Mouse (Mus musculus): ENCODE measurements around the gene Ncapd2. TPM values are rescaled to one million over a fixed set of nuclear protein-coding genes. Genes with fewer than 3 reads are reported as not detected.

Gene Ncapd2
- total RNA-seq, 2 experiments from 2014 or later = 8.0 to 13.7 TPM

- intact Hi-C loops (cut with DNase I) = no loop called here
- DNase-seq = peak; percentile 87 to 90
Measured at GRCm38 (mm10) chr6:125215148-125215954, 23.9 kb upstream of the Ncapd2 start, which contains the start of gene Vamp1. Gene Vamp1, plus strand, starts transcription at chr6:125215551.

- intact Hi-C loops (cut with DNase I) = no loop called here
- no peak for DNase-seq
Measured at GRCm38 (mm10) chr6:125213715-125214114, 22.2 kb upstream of the Ncapd2 start.

GRCm38 (mm10) chr6:125213129-125213528 is 21.6 kb upstream of the Ncapd2 start:
- no peak for DNase-seq
- intact Hi-C loops (cut with DNase I) = no loop called here

- intact Hi-C loops (cut with DNase I) = no loop called here
- DNase-seq = no peak
Measured at GRCm38 (mm10) chr6:125212621-125213020, 21.1 kb upstream of the Ncapd2 start.

- intact Hi-C loops (cut with DNase I) = no loop called here
- DNase-seq = no peak
Measured at GRCm38 (mm10) chr6:125210436-125210835, 18.9 kb upstream of the Ncapd2 start.

DNA sequence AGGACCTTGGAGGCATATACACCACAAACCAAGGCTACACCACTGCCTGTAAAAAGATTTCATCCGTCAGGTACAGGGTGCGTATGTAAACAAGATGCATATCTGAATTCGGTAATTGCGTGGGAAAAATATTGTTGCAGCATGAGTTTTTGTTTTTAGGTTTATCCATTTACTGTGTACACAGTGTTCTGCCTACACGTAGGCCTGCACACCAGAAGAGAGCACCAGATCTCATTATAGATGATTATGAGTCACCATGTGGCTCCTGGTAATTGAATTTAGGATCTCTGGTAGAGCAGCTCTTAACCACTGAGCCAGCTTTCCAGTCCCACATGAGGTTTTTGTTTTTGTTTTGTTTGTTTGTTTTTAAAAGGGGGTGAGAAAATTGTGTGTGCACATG is 5.7 kb upstream of the Ncapd2 start:
- no peak for DNase-seq
- intact Hi-C loops (cut with DNase I) = no loop called here

- no peak for DNase-seq
Measured at GRCm38 (mm10) chr6:125196301-125196700, 4.8 kb upstream of the Ncapd2 start.

GRCm38 (mm10) chr6:125195541-125196075 is 4.1 kb upstream of the Ncapd2 start:
- no peak for DNase-seq
- intact Hi-C loops (cut with DNase I) = no loop called here

More at GRCm38 (mm10) chr6:125196301-125196700, 4.8 kb upstream of the Ncapd2 start:
- intact Hi-C loops (cut with DNase I) = no loop called here

DNA sequence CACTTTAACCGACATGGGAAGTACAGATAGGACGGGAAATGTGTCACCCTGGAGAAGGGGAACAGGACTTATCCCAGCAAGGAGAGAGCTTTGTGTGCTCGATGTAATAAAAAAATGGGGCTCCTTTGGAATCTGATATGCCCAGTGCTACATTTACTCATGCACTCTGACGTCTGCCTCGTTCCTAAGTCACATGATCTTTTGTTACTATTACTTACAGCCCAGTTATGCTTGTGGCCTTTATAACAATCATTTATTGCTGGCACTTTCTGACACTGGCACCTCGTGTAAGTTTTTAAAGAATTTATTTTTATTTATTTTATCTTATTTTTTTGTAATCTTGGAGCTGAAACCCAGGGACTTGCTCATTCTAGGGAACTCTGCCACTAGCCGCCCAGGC is 1.9 kb upstream of the Ncapd2 start:
- DNase-seq = no peak
- intact Hi-C loops (cut with DNase I) = no loop called here

DNA sequence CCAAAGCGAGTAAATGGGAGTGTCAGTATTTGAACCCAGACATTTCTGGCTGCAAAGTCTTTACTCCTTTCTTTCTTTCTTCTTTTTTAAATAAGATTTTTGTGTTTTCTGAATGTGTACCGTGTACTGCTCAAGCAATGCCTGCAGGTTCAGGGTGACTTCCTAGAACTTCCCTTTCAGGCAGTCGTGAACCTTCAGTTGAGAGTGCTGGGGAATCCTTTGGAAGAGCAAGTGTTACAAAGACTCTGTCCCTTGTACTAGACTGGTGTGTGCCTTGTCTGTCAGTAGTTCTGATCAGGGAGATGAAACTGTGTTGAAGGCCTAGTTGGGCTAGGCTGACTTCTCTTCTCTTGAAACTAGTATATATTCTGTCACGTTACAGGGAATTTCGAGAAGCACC is 1.3 kb upstream of the Ncapd2 start:
- intact Hi-C loops (cut with DNase I) = no loop called here

DNA sequence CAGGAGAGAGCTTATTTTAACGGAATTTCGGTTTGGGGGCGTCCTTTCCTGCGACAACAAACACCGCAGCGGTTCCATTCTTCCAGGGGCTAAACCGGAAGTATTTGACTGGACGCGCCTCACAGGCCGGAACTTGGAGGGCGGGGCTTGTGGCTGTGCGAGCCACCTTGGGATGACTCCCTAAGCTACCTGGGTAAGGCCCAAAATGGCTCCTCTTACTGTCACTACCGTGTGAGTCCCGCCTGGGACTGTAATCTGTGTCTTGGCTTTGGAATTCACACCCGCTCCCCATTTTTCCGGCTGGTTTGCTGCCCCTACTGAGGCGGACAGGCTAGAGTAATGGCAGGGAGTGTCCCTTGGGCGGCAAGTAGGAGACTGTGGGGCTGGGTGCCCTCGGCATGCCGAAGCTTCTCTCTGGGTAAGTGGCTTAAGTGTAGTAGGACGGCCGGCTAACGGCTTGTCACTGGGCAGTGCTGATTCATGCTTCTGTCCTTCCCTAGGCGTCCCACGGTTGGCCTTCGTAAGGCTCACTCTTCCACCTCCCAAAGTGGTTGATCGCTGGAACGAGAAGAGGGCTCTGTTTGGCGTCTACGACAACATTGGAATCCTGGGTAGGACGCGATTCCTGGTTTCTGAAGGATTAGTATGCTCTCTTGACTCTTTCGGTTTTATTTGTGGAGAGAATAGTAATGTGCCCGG is 664 bp upstream of the Ncapd2 start:
- intact Hi-C loops (cut with DNase I) = no loop called here
- DNase-seq = peak; percentile 85 to 91

More for the DNA sequence above, 1.3 kb upstream of the Ncapd2 start:
- DNase-seq = no peak

DNA sequence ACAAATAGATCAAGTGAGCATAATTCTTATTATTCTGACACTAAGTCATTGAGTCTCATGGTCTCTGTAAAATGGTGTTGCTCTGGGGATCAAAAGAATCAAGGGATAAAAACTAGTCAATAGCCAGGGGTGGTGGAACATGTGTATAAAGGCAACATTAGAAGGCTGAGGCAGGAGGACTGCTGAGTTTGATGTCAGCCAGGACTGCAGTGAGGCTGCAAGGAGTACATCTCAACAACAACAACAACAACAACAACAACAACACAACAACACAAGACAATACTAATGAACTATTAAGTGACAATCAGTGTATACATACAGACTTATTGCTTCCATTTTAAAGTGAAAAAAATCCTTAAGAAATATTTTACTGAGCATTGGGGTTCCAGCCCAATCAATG is 685 bp downstream of the Ncapd2 start:
- intact Hi-C loops (cut with DNase I) = no loop called here
- no peak for DNase-seq

GRCm38 (mm10) chr6:125186203-125186602 is 5.3 kb downstream of the Ncapd2 start:
- DNase-seq = no peak
- intact Hi-C loops (cut with DNase I) = loop anchor here (2.0 kb wide), 1 partner anchor 15 kb away; no protein-coding TSS in a partner anchor

DNA sequence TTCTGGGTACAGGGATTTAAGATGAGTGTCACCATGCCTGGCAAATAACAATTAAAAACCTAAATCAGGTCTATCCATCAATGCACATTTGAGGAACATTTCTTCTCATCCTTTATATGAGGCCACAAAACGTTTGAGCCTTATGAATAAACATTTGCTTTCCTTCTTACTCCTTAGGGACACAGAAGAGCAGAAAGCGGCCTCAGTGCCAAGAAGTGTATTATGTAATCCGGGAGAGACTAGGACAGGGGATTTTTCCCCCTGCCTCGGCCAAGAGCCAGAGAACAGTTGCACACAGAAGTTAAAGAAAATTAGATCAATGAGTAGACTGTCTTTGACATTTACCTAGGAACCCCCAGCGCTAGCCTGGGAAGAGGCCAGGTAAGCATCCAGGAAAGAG is 9.4 kb downstream of the Ncapd2 start:
- no peak for DNase-seq
- intact Hi-C loops (cut with DNase I) = no loop called here

DNA sequence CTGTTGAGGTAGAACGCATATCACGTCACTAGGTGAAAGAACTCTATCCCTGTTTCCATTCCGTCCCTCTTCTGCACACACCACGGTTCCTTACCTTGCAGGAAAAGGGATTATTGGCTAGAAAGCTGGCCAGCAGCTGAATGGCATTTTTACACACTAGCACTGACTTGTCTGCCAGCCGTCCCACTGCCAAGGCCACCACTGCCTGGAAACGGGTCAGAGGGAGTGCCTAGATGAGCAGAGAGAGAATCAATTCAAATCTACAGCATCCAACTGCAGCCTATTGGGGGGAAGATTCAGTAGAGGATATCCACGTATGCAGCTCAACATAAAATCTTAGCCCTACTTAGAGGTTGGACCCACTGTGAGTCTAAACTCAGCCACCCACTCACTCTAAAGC is 11.9 kb downstream of the Ncapd2 start:
- no peak for DNase-seq
- intact Hi-C loops (cut with DNase I) = no loop called here

DNA sequence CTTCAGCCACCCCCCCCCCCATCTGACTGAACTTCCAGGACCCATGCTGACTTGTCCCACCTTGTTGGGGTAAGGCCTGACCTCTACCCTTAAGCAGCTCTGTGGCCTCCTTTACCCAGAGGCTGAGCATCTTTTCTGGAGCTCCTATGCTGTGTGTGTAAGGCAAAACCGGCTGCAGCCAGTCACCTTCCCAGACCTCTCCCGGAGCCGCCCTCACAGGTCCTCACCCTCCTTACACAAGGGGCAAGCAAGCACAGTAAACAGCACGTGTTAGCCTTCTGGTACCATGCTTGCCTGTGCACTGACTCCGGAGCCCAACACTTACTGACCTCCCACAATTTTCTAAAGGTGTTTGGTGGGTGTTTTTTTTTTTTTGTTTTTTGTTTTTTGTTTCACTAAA is 16.0 kb downstream of the Ncapd2 start:
- DNase-seq = no peak
- intact Hi-C loops (cut with DNase I) = no loop called here

- intact Hi-C loops (cut with DNase I) = no loop called here
- DNase-seq = no peak
Measured at GRCm38 (mm10) chr6:125173256-125173655, 18.2 kb downstream of the Ncapd2 start.

DNA sequence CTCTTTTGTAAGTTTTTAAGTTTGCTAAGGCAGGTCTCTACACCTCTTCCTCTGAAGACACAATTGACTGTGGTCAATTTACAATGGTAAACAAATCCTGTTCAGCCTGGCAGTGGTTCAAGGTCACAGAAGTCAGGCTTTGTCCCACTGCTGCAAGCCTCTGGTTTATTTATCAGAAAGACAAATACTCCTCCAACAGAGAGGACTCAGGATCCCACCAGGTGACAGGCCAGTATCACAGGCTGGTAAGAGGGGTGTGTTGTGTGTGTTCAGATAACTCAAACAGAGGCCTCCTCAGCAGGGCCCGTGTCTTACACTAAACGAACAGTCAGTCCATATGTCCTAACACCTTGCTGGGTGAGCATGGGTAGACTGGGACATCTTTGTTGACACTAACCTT is 19.0 kb downstream of the Ncapd2 start:
- no peak for DNase-seq
- intact Hi-C loops (cut with DNase I) = no loop called here

- no peak for DNase-seq
- intact Hi-C loops (cut with DNase I) = loop anchor here (2.0 kb wide), 1 partner anchor 17 kb away; no protein-coding TSS in a partner anchor
Measured at GRCm38 (mm10) chr6:125170194-125170593, 21.3 kb downstream of the Ncapd2 start.

GRCm38 (mm10) chr6:125168086-125168485 is 23.4 kb downstream of the Ncapd2 start:
- intact Hi-C loops (cut with DNase I) = no loop called here

GRCm38 (mm10) chr6:125166861-125167650 is 24.4 kb downstream of the Ncapd2 start:
- peak; percentile 70 for DNase-seq
- intact Hi-C loops (cut with DNase I) = no loop called here

More at GRCm38 (mm10) chr6:125168086-125168485, 23.4 kb downstream of the Ncapd2 start:
- no peak for DNase-seq

Measured in gastrocnemius, postnatal 36 days (tissue).